Mouse (Mus musculus) forebrain, embryonic 14.5 days (tissue): ENCODE results near the gene Rnf10. TPM values are rescaled to one million over a fixed set of nuclear protein-coding genes. Genes with fewer than 3 reads are reported as not detected.
A peak's percentile ranks its signal among the peaks of the same experiment; 100 is the strongest.

Source experiments
- ATAC-seq: fragments of 200-750 bp; cut with Nextera tagmentation; 2 replicates; pipeline ENCODE4 v1.8.0; 2017; ENCODE audit warnings: mild to moderate bottlenecking, moderate library complexity
- DNase-seq: peaks from one replicate; pipeline ENCODE4 v3.0.0-alpha.2; 2015; ENCODE audit warnings: low spot score
- H3K27ac ChIP-seq: fragments of 300-500 bp; sonication (generic); 2 replicates; pipeline ENCODE4 v1.5.1; 2014; ENCODE audit warnings: low read depth, mild to moderate bottlenecking, control low read depth, low read length, moderate library complexity
- H3K27me3 ChIP-seq: fragments of 300-500 bp; sonication (generic); replicated peaks from 2 replicates; pipeline ENCODE4 v1.6.1; 2014; ENCODE audit warnings: low read length, control low read depth, mixed read lengths; ENCODE audit not compliant: control insufficient read depth, insufficient read depth
- H3K36me3 ChIP-seq: fragments of 300-500 bp; sonication (generic); 2 replicates; pipeline ENCODE4 v1.6.1; 2014; ENCODE audit warnings: low read length, control low read depth; ENCODE audit not compliant: control insufficient read depth, insufficient read depth
- H3K4me1 ChIP-seq: fragments of 300-500 bp; sonication (generic); 2 replicates; pipeline ENCODE4 v1.6.1; 2014; ENCODE audit warnings: antibody characterized with exemption, low read length, control low read depth; ENCODE audit not compliant: control insufficient read depth, insufficient read depth
- H3K4me2 ChIP-seq: fragments of 300-500 bp; sonication (generic); 2 replicates; pipeline ENCODE4 v1.6.1; 2014; ENCODE audit warnings: mild to moderate bottlenecking, control low read depth, low read length
- H3K4me3 ChIP-seq: fragments of 300-500 bp; sonication (generic); 2 replicates; pipeline ENCODE4 v1.5.1; 2014; ENCODE audit warnings: low read depth, low read length, control low read depth
- H3K9ac ChIP-seq: fragments of 300-500 bp; sonication (generic); 2 replicates; pipeline ENCODE4 v1.6.1; 2014; ENCODE audit warnings: mild to moderate bottlenecking, low read length, control low read depth, moderate library complexity
- H3K9me3 ChIP-seq: fragments of 300-500 bp; sonication (generic); replicated peaks from 2 replicates; pipeline ENCODE4 v1.6.1; 2016; ENCODE audit warnings: low read length, control low read depth, mixed read lengths; ENCODE audit not compliant: control insufficient read depth
- WGBS: fragments of 180-500 bp; shearing (Covaris S2); extraction: QIAGEN DNeasy Blood & Tissue Kit; methylation state at CpG from one replicate; pipeline ENCODE4 v1.1.7; 2014; 5-methylcytosine and 5-hydroxymethylcytosine counted together
- polyA plus RNA-seq: library from polyadenylated mRNA; unstranded; fragments of >200 nt; fragmentation: Nextera tagmentation; extraction: Ambion mirVana; gene quantifications from 2 replicates; pipeline ENCODE4 v1.2.1, GENCODE M21; 2014

Rnf10 gene
- polyA plus RNA-seq, 1 experiment from 2014 or later: 64.3 TPM

- ATAC-seq (no peak), DNase-seq (no peak)
- no peaks in the 10 kb centered on the region for H3K9me3 ChIP-seq
- 69% methylated on average over 4 of the region's 4 CpGs for WGBS
- 0 out of 2 replicates have a peak, but pooled peaks cover 3% of the 10 kb centered on the region for H3K27me3 ChIP-seq
- no peaks in the 10 kb centered on the region for H3K36me3 ChIP-seq
- no peak overlapping the region for H3K9ac ChIP-seq
- H3K27ac ChIP-seq: peak overlapping the region; percentile 9; the same call in 1 of the 2 replicates
- no peak overlapping the region for H3K4me3 ChIP-seq
- H3K4me1 ChIP-seq: peaks cover 7% of the 10 kb centered on the region
- no peak overlapping the region for H3K4me2 ChIP-seq
Observed at GRCm38 (mm10) chr5:115212861-115213260, 59.8 kb downstream of the Rnf10 start.

- Histone ChIP-seq H3K4me2 (no peak overlapping the region), H3K4me1 (peaks cover 7% of the 10 kb centered on the region), H3K9me3 (no peaks in the 10 kb centered on the region), H3K27me3 (0 out of 2 replicates have a peak, but pooled peaks cover 3% of the 10 kb centered on the region), H3K36me3 (no peaks in the 10 kb centered on the region), H3K4me3 (no peak overlapping the region), H3K9ac (no peak overlapping the region), H3K27ac (peak overlapping the region; percentile 9; the same call in 1 of the 2 replicates)
- no peak for DNase-seq
- ATAC-seq: no peak
- WGBS: 66% methylated on average over 9 of the region's 9 CpGs
Observed at GRCm38 (mm10) chr5:115212451-115212850, 60.2 kb downstream of the Rnf10 start.

GRCm38 (mm10) chr5:115210380-115210779, 62.3 kb downstream of the Rnf10 start:
- Histone ChIP-seq H3K27me3 (no peaks in the 10 kb centered on the region), H3K9ac (no peak overlapping the region), H3K27ac (no peak overlapping the region), H3K4me3 (no peak overlapping the region), H3K4me1 (peaks cover 2% of the 10 kb centered on the region; the same call in 1 of the 2 replicates), H3K4me2 (no peak overlapping the region), H3K36me3 (no peaks in the 10 kb centered on the region), H3K9me3 (no peaks in the 10 kb centered on the region)
- no peak for ATAC-seq
- WGBS: 16% methylated on average over 1 of the region's 1 CpGs
- no peak for DNase-seq

- WGBS: 72% methylated on average over 5 of the region's 5 CpGs
- Histone ChIP-seq H3K36me3 (no peaks in the 10 kb centered on the region), H3K27ac (0 out of 2 replicates have a peak overlapping the region, but pooled peaks have one; percentile 44), H3K4me2 (no peak overlapping the region), H3K9ac (no peak overlapping the region), H3K4me3 (no peak overlapping the region), H3K9me3 (no peaks in the 10 kb centered on the region), H3K4me1 (peaks cover 12% of the 10 kb centered on the region), H3K27me3 (no peaks in the 10 kb centered on the region)
- DNase-seq (no peak), ATAC-seq (no peak)
Observed at GRCm38 (mm10) chr5:115208601-115209000, 64.1 kb downstream of the Rnf10 start.

- H3K27ac ChIP-seq: 0 out of 2 replicates have a peak overlapping the region, but pooled peaks have one; percentile 44
- WGBS: 11% methylated on average over 10 of the region's 16 CpGs
Observed at GRCm38 (mm10) chr5:115207892-115208291, 64.8 kb downstream of the Rnf10 start.

GRCm38 (mm10) chr5:115207244-115207643, 65.5 kb downstream of the Rnf10 start:
- ATAC-seq: no peak
- no peaks in the 10 kb centered on the region for H3K36me3 ChIP-seq
- H3K9me3 ChIP-seq: no peaks in the 10 kb centered on the region
- 59% methylated on average over 5 of the region's 5 CpGs for WGBS
- no peak overlapping the region; the same call in 1 of the 2 replicates for H3K27ac ChIP-seq
- H3K4me2 ChIP-seq: no peak overlapping the region
- no peak overlapping the region for H3K4me3 ChIP-seq
- peaks cover 12% of the 10 kb centered on the region for H3K4me1 ChIP-seq
- no peak for DNase-seq
- no peaks in the 10 kb centered on the region for H3K27me3 ChIP-seq
- no peak overlapping the region for H3K9ac ChIP-seq

More at GRCm38 (mm10) chr5:115207892-115208291, 64.8 kb downstream of the Rnf10 start:
- Histone ChIP-seq H3K36me3 (no peaks in the 10 kb centered on the region), H3K27me3 (no peaks in the 10 kb centered on the region), H3K9me3 (no peaks in the 10 kb centered on the region), H3K4me3 (no peak overlapping the region), H3K4me1 (peaks cover 12% of the 10 kb centered on the region), H3K4me2 (no peak overlapping the region), H3K9ac (no peak overlapping the region)
- no peak for ATAC-seq
- DNase-seq: peak; percentile 52

- DNase-seq (peak; percentile 80), ATAC-seq (peak; percentile 90)
- Histone ChIP-seq H3K36me3 (no peaks in the 10 kb centered on the region), H3K4me1 (peaks cover 12% of the 10 kb centered on the region), H3K4me2 (peak overlapping the region; percentile 46), H3K9me3 (no peaks in the 10 kb centered on the region), H3K9ac (peak overlapping the region; percentile 57), H3K4me3 (peak overlapping the region; percentile 20), H3K27ac (peak overlapping the region; percentile 73), H3K27me3 (no peaks in the 10 kb centered on the region)
- 4% methylated on average over 31 of the region's 31 CpGs for WGBS
Observed at GRCm38 (mm10) chr5:115204562-115205311, 68.0 kb downstream of the Rnf10 start.

- H3K27me3 ChIP-seq: no peaks in the 10 kb centered on the region
- H3K36me3 ChIP-seq: no peaks in the 10 kb centered on the region
- peak overlapping the region; percentile 20 for H3K4me3 ChIP-seq
- DNase-seq (peak; percentile 71), ATAC-seq (peak; percentile 71)
- H3K9ac ChIP-seq: peak overlapping the region; percentile 57
- H3K9me3 ChIP-seq: no peaks in the 10 kb centered on the region
- H3K27ac ChIP-seq: peak overlapping the region; percentile 73
- H3K4me2 ChIP-seq: peak overlapping the region; percentile 46
- WGBS: 11% methylated on average over 23 of the region's 23 CpGs
- peaks cover 12% of the 10 kb centered on the region for H3K4me1 ChIP-seq
Observed at GRCm38 (mm10) chr5:115203735-115204561, 68.8 kb downstream of the Rnf10 start.
